Mouse (Mus musculus) limb, embryonic 11.5 days (tissue): ENCODE results near the gene Ngb. TPM values are rescaled to one million over a fixed set of nuclear protein-coding genes. Genes with fewer than 3 reads are reported as not detected.

Source experiments
- ATAC-seq: fragments of 200-750 bp; cut with Nextera tagmentation; 2 replicates; pipeline ENCODE4 v1.8.0; 2017; ENCODE audit warnings: low read depth; ENCODE audit not compliant: insufficient number of reproducible peaks, low FRiP score, low TSS enrichment
- DNase-seq: peaks from one replicate; pipeline ENCODE4 v3.0.0-alpha.2; 2015; ENCODE audit warnings: low spot score
- H3K27ac ChIP-seq: fragments of 300-500 bp; sonication (generic); replicated peaks from 2 replicates; pipeline ENCODE4 v1.5.1; 2014; ENCODE audit warnings: low read depth, mild to moderate bottlenecking, low read length
- H3K27me3 ChIP-seq: fragments of 300-500 bp; sonication (generic); 2 replicates; pipeline ENCODE4 v1.6.1; 2014; ENCODE audit warnings: mild to moderate bottlenecking, low read length, mixed read lengths; ENCODE audit not compliant: control insufficient read depth, insufficient read depth
- H3K36me3 ChIP-seq: fragments of 300-500 bp; sonication (generic); 2 replicates; pipeline ENCODE4 v1.6.1; 2014; ENCODE audit warnings: mild to moderate bottlenecking, low read length, moderate library complexity, mixed read lengths; ENCODE audit not compliant: control insufficient read depth, insufficient read depth
- H3K4me1 ChIP-seq: fragments of 300-500 bp; sonication (generic); 2 replicates; pipeline ENCODE4 v1.6.1; 2014; ENCODE audit warnings: low read length, mixed read lengths; ENCODE audit not compliant: control insufficient read depth, insufficient read depth
- H3K4me2 ChIP-seq: fragments of 300-500 bp; sonication (generic); 2 replicates; pipeline ENCODE4 v1.6.1; 2014; ENCODE audit warnings: low read depth, mild to moderate bottlenecking, moderate library complexity; ENCODE audit not compliant: severe bottlenecking
- H3K4me3 ChIP-seq: fragments of 300-500 bp; sonication (generic); 2 replicates; pipeline ENCODE4 v1.5.1; 2014; ENCODE audit warnings: low read depth, low read length
- H3K9ac ChIP-seq: fragments of 300-500 bp; sonication (generic); 2 replicates; pipeline ENCODE4 v1.6.1; 2014; ENCODE audit warnings: mild to moderate bottlenecking, low read length
- H3K9me3 ChIP-seq: fragments of 300-500 bp; sonication (generic); 2 replicates; pipeline ENCODE4 v1.6.1; 2016; ENCODE audit warnings: low read length; ENCODE audit not compliant: control insufficient read depth
- WGBS: fragments of 180-500 bp; shearing (Covaris S2); extraction: QIAGEN DNeasy Blood & Tissue Kit; methylation state at CpG from one replicate; pipeline ENCODE4 v1.1.7; 2014; 5-methylcytosine and 5-hydroxymethylcytosine counted together
- polyA plus RNA-seq: library from polyadenylated mRNA; unstranded; fragments of >200 nt; fragmentation: Nextera tagmentation; extraction: Ambion mirVana; gene quantifications from 2 replicates; pipeline ENCODE4 v1.2.1, GENCODE M21; 2014

Ngb gene
- polyA plus RNA-seq, 1 experiment from 2014 or later, result 0.12 TPM

DNA sequence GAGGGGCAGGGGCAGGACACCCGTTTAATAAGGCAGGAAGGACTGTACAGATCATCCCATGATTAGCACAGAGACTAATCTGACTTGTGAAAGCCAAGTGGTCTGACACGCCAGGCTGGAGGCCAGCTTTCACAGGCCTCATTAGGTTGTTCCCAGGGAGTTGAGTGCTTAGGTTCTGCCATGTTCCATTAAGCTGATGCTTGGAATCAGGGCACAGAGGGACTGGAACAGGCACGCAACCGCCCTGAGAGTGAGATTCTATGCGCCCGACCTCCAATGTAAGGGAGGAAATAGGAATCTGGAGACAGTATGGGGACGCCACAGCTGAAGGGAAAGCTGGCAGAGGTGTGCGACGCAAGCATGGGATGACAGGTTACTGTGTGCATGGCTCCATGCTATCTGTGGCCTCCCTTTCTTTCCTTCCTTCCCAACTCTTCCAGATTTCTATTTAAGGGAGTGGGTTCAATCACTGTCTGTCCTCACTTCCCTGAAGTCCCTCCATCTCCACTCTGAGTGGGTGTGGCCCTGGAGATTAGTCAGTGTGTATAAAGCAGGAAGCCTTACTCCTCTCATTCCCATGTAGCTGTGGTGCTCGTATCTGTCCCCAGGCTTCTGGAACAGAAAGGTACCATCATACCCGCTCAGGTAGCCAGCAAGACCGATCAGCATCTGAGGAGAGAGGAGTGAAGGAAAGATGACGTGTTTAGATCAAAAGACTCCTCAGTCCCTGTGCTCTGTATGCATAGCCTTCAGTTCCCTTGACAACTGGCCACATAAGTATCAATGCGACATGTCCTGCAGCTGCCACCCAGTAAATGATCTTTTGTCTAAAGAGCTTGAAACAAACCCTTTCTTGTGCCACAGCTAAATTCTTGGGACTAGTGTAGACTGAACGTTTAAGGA lies 35.4 kb upstream of the Ngb start:
- H3K27ac ChIP-seq, result no peak overlapping the region
- WGBS, result 92% methylated on average over 15 of the region's 15 CpGs
- H3K4me3 ChIP-seq, result no peak overlapping the region
- DNase-seq, result no peak
- ATAC-seq, result no peak
- H3K9ac ChIP-seq, result no peak overlapping the region
- no peaks in the 10 kb centered on the region for H3K9me3 ChIP-seq
- no peaks in the 10 kb centered on the region for H3K36me3 ChIP-seq
- H3K27me3 ChIP-seq, result no peaks in the 10 kb centered on the region
- H3K4me1 ChIP-seq, result no peaks in the 10 kb centered on the region
- no peak overlapping the region for H3K4me2 ChIP-seq

DNA sequence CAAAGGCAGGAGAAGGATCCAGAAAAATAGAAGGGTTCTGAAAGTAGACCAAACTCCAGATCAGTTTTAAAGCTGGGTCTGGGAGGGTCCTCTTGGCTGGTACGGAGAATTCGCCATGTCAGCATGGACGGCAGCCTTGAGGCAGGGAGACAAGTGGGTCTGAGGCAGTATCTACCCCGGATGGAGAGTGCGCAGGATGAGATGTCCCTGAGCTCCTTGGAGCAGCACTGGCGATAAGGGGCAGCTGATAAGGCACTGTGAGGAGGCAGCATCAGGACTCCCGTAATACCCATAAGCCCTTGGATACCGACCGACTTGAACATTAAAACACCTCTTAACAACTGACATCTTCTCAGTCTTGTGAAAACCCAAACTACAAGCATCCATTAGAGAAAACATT lies 30.4 kb upstream of the Ngb start:
- Histone ChIP-seq H3K9me3 (no peaks in the 10 kb centered on the region), H3K27ac (no peak overlapping the region), H3K27me3 (no peaks in the 10 kb centered on the region), H3K4me3 (no peak overlapping the region), H3K9ac (no peak overlapping the region), H3K4me1 (no peaks in the 10 kb centered on the region), H3K36me3 (no peaks in the 10 kb centered on the region), H3K4me2 (no peak overlapping the region)
- no peak for DNase-seq
- no peak for ATAC-seq
- whole genome bisulfite sequencing, result 95% methylated on average over 9 of the region's 9 CpGs

DNA sequence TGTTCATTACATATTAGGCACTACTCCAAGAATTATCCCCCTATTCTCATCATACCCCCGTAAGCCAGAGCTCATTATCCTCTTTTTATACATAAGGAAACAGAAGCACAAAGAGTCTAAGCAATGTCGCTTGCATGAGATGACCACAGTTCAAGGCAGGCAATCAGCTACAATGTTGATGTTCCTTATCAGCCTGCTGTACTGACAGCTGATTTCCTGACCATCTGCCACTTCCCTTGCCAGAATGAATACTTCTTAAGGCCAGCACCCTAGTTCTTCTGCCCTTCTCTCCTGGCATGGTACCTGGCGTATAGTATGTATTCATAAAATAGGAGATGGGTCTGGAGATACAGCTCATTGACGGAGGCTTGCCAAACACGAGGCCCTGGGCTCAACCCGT lies 29.9 kb upstream of the Ngb start:
- no peak for ATAC-seq
- H3K36me3 ChIP-seq, result no peaks in the 10 kb centered on the region
- H3K27ac ChIP-seq, result no peak overlapping the region
- 93% methylated on average over 6 of the region's 6 CpGs for WGBS
- no peaks in the 10 kb centered on the region for H3K4me1 ChIP-seq
- H3K9me3 ChIP-seq, result no peaks in the 10 kb centered on the region
- H3K27me3 ChIP-seq, result no peaks in the 10 kb centered on the region
- no peak for DNase-seq
- no peak overlapping the region for H3K9ac ChIP-seq
- H3K4me3 ChIP-seq, result no peak overlapping the region
- no peak overlapping the region for H3K4me2 ChIP-seq

DNA sequence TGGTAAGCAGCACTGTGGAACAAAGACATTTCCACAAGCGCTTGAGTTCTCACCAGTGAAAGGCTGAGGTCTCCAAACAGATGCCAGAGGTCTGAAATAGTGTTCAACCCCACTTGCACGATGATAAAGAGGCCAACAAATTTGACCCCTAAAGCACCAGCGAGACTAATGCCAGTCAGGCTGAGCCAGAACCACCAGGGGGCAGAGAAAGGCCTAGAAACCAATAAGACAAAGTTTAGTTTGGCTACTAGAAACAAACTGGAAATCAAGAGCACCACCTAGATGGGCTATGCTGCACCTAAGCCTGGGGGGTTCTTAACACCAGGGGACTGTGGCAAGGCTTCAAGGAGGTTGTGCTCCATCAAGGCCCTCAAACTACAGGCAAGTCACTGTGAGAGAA lies 29.3 kb upstream of the Ngb start:
- H3K4me1 ChIP-seq, result no peaks in the 10 kb centered on the region
- no peaks in the 10 kb centered on the region for H3K27me3 ChIP-seq
- no peaks in the 10 kb centered on the region for H3K36me3 ChIP-seq
- H3K27ac ChIP-seq, result no peak overlapping the region
- H3K4me3 ChIP-seq, result no peak overlapping the region
- no peak overlapping the region for H3K4me2 ChIP-seq
- no peaks in the 10 kb centered on the region for H3K9me3 ChIP-seq
- H3K9ac ChIP-seq, result no peak overlapping the region
- no peak for DNase-seq
- 74% methylated on average over 3 of the region's 3 CpGs for WGBS
- ATAC-seq, result no peak

DNA sequence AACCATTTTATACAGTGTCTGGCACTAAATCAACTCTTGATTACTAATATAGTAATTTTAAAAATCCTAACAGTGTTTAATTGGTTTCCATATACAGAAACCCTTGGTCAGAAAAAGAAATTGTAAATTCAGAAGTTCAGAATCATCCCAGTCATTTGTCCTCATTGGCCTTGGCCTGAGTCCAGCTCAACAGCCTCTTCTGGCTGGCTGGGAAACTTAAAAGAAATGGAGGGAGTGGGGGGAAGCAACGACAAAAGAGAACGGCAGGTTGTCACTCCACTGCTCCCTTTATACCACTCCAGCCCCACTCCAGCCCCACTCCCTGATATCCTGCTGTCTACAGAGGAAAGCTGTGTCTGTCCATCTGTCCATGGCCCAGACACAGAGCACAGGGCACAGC lies 28.8 kb upstream of the Ngb start:
- H3K4me1 ChIP-seq, result no peaks in the 10 kb centered on the region
- no peak overlapping the region for H3K9ac ChIP-seq
- no peaks in the 10 kb centered on the region for H3K27me3 ChIP-seq
- 90% methylated on average over 2 of the region's 2 CpGs for WGBS
- H3K9me3 ChIP-seq, result no peaks in the 10 kb centered on the region
- no peaks in the 10 kb centered on the region for H3K36me3 ChIP-seq
- H3K27ac ChIP-seq, result no peak overlapping the region
- H3K4me2 ChIP-seq, result no peak overlapping the region
- H3K4me3 ChIP-seq, result no peak overlapping the region
- ATAC-seq (no peak), DNase-seq (no peak)

DNA sequence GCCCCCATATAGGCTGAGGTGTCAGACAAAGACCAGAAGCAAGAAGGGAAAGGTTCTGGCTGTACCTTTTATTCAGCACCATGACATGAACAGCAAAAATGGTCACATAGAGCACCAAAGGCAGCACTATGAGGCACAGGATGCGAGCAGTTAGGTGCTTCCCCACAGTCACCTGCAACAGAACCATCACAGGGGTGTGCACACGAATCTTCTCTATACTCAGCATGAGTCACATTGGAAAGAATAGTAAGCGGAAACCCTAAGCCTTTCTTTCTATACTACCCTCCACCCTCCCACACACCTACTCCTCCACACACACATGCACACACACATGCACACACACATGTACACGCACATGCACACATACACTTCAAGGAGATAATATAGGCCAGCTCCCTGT lies 27.9 kb upstream of the Ngb start:
- H3K4me1 ChIP-seq, result no peaks in the 10 kb centered on the region
- H3K36me3 ChIP-seq, result no peaks in the 10 kb centered on the region
- H3K27me3 ChIP-seq, result no peaks in the 10 kb centered on the region
- H3K9me3 ChIP-seq, result no peaks in the 10 kb centered on the region
- no peak for DNase-seq
- no peak for ATAC-seq
- 93% methylated on average over 4 of the region's 4 CpGs for WGBS
- H3K4me2 ChIP-seq, result no peak overlapping the region
- H3K27ac ChIP-seq, result no peak overlapping the region
- no peak overlapping the region for H3K4me3 ChIP-seq
- no peak overlapping the region for H3K9ac ChIP-seq

DNA sequence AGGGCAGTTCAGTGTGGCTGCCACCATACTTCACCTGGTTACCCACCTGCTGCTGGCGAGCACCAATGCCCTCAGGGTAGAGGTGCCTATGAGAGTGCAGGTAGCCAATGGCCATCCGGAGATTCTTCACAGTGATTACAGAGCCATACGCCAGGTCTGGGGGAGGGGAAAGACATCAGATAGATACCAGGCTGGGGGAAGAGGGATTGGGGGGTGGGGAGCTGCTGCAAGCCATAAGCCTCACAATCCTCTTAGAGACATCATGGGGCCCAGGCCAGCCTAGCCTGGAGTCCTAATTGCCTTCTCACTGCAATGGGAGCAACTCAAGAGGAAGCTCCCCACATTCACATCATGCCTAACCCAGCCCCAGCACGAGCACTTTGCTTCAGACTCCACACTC lies 24.9 kb upstream of the Ngb start:
- H3K9me3 ChIP-seq, result no peaks in the 10 kb centered on the region
- H3K4me1 ChIP-seq, result no peaks in the 10 kb centered on the region
- H3K27me3 ChIP-seq, result no peaks in the 10 kb centered on the region
- ATAC-seq (no peak), DNase-seq (no peak)
- WGBS, result 68% methylated on average over 4 of the region's 4 CpGs
- no peak overlapping the region for H3K4me2 ChIP-seq
- H3K4me3 ChIP-seq, result no peak overlapping the region
- H3K36me3 ChIP-seq, result no peaks in the 10 kb centered on the region; the same call in 1 of the 2 replicates
- no peak overlapping the region for H3K9ac ChIP-seq
- no peak overlapping the region for H3K27ac ChIP-seq

DNA sequence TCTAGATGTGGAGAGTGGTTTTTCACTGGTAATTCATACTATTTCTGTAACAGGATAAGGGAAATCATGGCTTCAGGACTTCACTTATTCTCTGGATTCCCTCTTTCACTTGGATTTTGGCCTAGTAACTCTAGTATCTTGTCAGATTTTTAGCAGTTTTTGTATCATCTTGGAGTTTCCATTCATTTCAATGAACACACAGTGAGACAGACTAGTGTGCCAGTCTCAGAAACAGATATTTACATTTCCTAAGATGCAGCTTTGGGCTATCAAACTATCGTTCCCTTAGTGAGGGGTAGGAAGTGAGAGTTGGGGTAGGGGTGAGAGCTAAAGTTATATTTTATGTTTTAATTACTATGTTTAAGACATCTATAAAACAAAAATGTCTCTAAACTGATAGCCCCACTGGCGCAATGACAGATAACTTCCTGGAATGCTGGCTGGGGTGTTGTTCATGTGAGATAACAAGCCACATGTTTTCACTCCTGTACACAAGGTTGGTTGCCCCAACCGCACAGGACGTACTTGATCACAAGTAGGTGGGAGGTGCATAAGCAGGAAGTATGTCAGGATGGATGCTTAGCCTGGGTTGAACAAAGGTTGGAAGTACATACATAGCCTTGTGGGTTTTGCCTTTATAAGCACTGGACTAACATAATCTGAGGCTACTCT lies 19.7 kb upstream of the Ngb start:
- Histone ChIP-seq H3K4me1 (no peaks in the 10 kb centered on the region), H3K27me3 (no peaks in the 10 kb centered on the region), H3K9ac (no peak overlapping the region), H3K27ac (no peak overlapping the region), H3K36me3 (peaks cover 3% of the 10 kb centered on the region), H3K4me3 (no peak overlapping the region), H3K4me2 (no peak overlapping the region), H3K9me3 (no peaks in the 10 kb centered on the region)
- 91% methylated on average over 4 of the region's 4 CpGs for WGBS
- ATAC-seq (no peak), DNase-seq (no peak)
